Mouse (Mus musculus): ENCODE measurements around the gene Ttll12.

The Ttll12 gene

DNA sequence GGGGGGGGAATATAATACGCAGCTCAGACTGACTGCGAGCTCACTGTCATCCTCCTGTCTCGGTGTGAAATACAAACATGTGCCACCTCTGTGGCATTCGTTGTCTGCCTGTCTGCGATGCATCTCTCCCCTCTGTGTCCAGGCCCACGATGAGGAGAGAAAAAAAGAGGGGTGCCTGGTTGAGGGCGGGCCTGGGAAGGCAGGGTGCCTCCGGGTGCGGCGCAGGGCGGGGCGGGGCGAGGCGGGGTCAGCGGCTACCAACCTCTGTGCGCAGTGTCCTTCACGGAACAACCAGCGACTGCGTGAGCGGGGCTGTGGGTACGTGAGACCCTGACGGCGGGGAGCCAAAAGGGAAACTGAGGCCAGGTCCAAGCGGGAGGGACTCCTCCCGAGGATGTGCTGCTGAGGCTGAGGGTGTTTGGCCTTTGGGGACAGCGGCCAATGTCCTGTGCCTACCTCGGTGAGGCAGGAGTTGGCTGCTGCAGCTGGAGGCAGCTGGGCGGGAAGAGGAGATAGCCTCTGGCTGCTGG lies 31.6 kb downstream of the Ttll12 start, which contains the start of the genes Tspo and Mcat:
Tspo (plus strand) TSS at position 266 of the 530 bp plus-strand sequence.
Mcat (minus strand) TSS at position 461 of the 530 bp plus-strand sequence.
- no peak for DNase-seq (ENCODE audit: low spot score in 2 of 2)

DNA sequence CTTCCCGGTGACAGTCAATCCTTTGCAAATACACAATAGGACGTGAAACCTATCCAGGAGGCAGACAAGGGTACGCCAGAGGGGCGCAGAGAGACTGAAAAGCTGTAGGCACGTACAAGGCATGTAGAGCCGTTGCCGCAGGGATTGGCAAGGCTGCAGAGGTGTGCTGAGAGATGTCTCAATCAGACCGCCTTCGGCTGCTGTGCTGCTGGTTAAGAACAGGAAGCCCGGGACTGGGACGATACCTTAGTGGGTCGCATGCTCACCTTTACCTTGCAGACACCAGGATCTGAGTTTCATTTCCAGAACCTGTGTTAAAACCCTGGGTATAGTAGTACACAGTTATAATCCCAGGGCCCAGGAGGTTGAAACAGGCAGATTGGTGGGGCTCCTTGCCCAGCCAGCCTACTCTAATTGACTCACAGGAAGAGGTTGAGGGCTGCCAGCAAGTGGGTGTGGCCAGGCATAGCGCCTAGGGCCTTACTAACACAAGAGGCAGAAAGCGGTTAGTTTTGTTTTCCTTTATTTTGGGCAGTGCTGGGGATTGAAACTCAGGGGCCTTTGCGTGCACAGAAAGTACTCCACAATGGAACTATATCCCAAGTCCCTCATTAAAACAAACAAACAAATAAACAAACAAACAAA lies 32.2 kb downstream of the Ttll12 start:
- peak in 1 of 2 experiments; percentile 38 for DNase-seq (ENCODE audit: low spot score in 2 of 2)

- no peak for DNase-seq (ENCODE audit: low spot score in 2 of 2)
Observed at GRCm38 (mm10) chr15:83560941-83561477, 33.9 kb downstream of the Ttll12 start.

- DNase-seq (ENCODE audit: low spot score in 2 of 2): peak; percentile 78 to 83
Observed at GRCm38 (mm10) chr15:83555161-83555974, 39.6 kb downstream of the Ttll12 start.

DNA sequence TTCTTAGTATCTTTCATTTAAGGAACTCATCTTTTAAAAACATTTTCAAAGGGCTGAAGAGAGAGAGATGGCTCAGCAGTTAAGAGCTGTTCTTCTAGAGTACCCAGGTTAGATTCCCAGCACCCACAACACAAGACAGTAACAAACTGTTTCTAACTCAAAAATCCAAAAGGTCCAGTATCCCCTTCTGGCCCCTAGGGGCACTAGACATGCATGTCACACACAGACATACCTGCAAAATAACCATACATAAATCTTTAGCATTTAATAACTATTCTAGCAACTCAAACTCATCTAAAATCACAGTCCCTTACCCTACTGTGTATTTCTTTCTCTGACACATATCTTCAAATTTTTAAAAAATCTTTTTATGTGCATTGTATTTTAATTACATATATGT lies 41.1 kb downstream of the Ttll12 start:
- no peak for DNase-seq (ENCODE audit: low spot score in 2 of 2)

- DNase-seq (ENCODE audit: low spot score in 2 of 2): no peak
Observed at GRCm38 (mm10) chr15:83550137-83550536, 44.8 kb downstream of the Ttll12 start.

DNA sequence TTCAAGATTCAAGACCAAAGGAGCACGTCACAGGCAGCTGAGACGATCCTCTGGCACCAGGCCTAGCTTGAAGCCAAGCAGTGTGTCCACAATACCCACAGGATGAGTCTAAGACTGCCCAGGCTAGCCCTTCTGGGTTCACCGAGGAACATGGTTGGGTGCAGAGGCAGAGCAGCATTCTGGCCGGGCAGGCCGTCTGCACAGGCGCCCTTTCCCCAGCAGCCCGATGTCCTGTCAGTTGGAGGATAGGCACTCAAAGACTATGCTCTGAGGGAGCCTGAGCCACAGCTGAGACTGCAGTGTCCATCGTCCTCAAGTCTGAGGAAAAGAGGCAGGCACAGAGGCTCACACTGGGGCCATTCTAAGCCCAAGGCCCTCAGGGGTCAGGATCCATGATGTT lies 47.8 kb downstream of the Ttll12 start:
- no peak for DNase-seq (ENCODE audit: low spot score in 2 of 2)

- DNase-seq (ENCODE audit: low spot score in 2 of 2): no peak
Observed at GRCm38 (mm10) chr15:83546029-83546428, 48.9 kb downstream of the Ttll12 start.

DNA sequence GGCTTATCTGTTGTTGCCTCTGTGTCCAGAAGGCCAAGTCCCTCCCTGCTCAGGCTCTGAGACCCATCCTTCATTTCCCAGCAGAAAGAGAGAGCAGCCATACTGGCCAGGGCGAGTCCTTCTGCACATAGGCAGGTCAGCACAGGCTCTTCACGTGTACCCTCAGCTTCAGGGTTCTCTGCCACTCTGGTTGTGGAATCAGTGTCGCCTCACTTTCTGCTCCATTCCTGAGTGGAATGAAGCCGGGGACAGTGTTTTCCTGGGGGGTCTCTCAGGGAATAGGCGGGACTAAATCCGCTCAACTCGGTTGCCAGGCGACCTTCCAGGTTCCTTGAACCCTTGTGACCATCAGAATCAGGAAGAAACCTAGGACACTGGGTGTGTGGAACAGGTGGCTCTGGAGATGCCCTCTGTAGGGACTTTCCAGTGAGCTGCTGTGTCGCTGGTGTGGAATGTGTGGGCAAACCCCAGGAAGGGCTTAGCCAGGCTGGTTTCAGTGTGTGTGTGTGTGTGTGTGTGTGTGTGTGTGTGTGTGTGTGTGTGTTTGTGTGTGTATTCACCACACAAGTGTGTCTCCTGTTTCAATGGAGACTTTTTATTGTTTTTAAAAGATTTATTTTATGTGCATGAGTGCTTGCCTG lies 53.2 kb downstream of the Ttll12 start:
- DNase-seq (ENCODE audit: low spot score in 2 of 2): no peak

DNA sequence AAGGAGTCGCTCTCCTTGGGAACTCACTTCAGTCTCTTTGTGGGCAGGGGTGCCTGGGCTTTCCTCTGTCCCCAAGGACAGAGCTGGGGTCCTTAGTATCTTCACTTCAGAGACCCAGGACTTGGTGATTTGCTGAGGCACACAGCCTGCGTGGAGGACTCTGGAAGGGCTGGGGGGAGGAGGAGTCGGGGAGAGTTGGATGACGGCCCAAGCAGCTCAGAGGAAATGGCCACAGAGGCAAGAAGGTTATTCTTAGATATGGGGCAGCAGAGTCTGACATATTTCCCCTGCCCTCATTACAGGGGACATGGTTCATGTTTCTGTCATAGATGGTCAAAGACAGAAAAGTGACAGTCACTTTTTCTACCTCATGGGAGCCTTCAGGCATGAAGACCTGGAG lies 55.1 kb downstream of the Ttll12 start:
- DNase-seq (ENCODE audit: low spot score in 2 of 2): no peak

GRCm38 (mm10) chr15:83538855-83539254 lies 56.1 kb downstream of the Ttll12 start:
- no peak for DNase-seq (ENCODE audit: low spot score in 2 of 2)

GRCm38 (mm10) chr15:83535890-83536231 lies 59.1 kb downstream of the Ttll12 start:
- DNase-seq (ENCODE audit: low spot score in 2 of 2): no peak

DNA sequence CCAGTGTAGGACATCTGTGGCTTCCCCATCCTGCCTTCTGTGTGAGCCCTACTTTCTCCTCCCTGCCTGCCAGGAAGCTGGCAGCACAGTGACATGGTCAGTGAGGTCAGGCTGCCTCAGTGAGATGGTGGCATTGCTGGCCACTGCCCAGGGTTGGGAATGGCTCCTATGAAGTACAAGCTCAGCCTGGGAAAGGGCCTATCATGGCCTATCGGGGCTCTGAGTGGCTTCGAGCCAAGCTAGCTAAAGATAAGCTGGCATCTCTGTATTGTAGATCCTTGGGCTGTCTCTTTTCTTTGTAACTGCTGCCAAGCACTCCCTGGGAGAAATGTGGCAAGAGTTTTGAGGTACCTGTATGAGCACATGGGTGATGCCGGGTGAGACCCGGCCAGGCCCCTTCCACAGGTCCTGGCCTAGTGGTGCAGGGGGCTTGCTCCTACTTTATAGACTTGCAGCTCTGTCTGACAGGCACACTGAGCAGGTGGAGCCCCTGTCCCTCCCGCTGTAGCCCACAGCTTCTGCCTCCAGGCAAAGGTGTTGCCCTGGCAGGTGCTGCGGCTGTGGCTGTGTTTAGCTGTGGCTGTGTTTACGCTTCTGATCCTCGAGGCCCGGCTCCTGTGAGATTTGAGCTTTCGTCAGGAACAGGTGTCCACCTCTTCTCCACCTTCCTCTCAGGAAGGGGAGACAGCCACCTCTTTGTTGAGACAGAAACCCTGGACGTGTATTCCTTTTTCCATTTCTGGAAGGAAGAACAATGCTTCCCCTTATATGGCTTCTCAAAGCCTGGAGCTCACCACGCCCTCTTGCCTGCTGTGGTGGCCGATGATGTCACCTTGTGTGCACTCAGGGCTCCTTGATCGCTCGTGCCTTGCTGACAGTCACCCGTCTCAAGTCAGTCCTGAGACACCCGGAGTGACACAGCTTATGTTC lies 59.7 kb downstream of the Ttll12 start:
- DNase-seq (ENCODE audit: low spot score in 2 of 2): no peak

GRCm38 (mm10) chr15:83532606-83533005 lies 62.4 kb downstream of the Ttll12 start:
- no peak for DNase-seq (ENCODE audit: low spot score in 2 of 2)

GRCm38 (mm10) chr15:83531961-83532469 lies 62.9 kb downstream of the Ttll12 start:
- no peak for DNase-seq (ENCODE audit: low spot score in 2 of 2)

DNA sequence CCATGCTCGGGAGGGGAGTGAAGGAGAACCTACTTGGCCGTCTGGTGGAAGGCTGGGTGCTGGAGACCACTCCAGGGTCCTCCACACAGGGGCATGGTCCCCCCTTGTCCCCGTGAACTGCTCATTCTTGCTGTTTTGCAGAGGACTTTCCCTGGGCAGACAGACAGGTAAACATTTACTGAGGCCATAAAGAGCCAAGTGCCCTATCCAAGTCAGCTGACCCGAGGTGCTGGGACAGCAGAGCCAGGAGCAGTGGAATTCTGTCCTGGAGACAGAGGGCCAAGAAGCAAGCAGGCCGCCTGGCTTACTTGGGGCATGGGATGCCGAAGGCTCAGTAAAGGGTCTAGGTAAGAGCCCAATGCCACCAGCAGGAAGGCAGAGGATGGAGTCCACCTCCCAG lies 64.3 kb downstream of the Ttll12 start:
- DNase-seq (ENCODE audit: low spot score in 2 of 2): no peak

DNA sequence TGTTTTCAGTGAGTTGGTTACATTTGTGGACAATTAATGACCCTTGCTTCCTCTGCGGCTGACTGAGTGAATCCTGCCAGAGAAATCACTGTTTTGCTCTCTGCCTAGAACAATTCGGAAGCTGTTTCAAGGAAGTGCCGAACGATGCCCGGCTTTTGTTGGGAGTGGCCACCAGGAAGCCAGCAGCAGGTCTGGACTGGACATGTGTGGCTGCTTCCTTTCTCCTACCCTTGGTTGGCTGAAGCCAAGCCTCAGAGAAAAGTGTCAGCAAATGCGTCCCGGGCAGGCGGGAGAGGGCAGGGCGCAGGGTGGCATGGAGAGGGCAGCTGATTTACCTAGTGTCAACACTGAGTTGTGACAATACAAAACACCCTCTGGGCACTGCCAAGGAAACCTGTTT lies 64.7 kb downstream of the Ttll12 start:
- DNase-seq (ENCODE audit: low spot score in 2 of 2): no peak

DNA sequence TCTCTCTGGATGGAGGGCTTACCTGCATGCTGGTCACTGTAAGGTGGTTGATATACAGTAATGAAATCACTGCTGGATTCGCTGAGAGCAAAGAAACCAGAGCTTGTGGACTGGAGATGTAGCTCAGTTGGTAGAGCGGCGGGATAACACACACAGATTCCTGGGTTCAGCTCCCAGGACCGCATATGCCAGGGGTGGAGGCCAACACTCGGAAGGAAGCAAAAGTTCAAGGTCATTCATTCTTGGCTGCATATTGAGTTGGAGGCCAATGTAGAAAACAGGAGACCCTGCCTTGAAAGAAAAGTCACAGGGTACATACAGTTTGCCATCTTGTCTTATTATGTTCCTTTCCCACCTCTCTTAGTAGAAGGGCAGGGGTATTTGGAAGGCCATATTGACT lies 65.2 kb downstream of the Ttll12 start:
- no peak for DNase-seq (ENCODE audit: low spot score in 2 of 2)

GRCm38 (mm10) chr15:83528892-83529291 lies 66.1 kb downstream of the Ttll12 start:
- DNase-seq (ENCODE audit: low spot score in 2 of 2): no peak

DNA sequence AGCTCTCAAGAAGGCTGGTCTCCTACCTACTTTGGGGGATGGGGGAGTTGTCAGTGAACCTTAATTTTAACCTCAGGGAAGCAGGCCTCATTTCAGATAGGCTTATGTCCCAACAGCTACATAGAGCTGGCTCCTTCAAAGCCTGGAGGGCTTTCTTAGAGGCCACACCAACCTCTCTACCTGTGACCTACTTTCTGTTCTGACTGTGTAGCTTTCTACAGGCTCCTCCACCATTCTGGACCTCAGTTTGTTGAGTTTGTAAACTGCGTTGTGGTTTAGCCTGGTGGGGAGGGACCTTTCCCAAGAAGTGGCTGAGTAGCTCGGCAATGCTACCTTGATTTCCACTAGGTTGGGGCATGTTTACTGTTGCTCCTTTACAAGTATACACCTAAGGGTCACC lies 67.2 kb downstream of the Ttll12 start:
- no peak for DNase-seq (ENCODE audit: low spot score in 2 of 2)

GRCm38 (mm10) chr15:83527092-83527437 lies 67.9 kb downstream of the Ttll12 start:
- DNase-seq (ENCODE audit: low spot score in 2 of 2): no peak

All from frontal cortex, postnatal 10 days (tissue).